Mouse (Mus musculus) CH12F3 (cell line): Measurements from ENCODE around the gene Lman1l.

Experiments
- in situ Hi-C: fragments of 300-500 bp; cut with MboI; formaldehyde crosslinking; loops from 2 replicates; pipeline ENCODE4 v1.14.3; 2020; ENCODE audit warnings: low sequenced_read_pairs

The Lman1l gene

DNA sequence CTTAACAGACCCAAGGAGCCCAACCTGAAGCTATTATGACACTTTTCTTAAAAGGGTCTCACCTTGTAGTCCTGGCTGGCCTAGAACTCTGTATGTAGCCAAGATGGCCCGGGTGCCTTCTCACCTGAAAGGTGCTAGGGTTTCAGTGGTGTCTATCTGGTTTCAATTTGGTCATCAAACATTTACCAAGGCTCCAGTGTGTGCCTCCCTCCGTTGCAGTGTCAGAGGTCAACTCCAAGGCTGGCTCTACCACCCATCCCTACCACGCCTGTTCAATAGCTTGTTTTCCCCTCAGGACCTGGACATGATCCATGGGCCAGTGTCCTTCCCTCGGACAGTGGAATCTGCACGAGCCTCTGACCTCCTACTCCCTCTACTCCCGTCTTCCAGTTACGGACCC lies 3.7 kb upstream of the Lman1l start:
- in situ Hi-C loops, result no loop called here

DNA sequence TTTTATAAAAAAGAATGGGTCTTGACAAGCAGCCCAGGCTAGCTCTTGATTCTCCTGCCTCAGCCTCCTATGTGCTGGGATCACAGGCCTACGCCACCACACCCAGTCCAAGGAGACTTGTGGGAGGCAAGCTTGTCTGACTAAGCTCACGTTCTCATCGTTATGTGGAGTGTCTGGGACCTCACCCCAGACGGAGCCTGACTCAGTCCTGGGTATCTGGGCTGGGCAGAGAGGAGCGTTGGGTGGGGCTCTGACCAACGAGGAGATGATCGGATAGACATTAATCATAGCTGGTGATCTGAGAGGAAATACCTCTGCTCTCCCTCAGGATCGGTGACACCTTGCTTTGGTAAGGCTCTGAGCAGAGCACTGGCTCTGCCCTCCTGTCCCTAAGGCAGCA lies 1.7 kb downstream of the Lman1l start:
- in situ Hi-C loops, result no loop called here

DNA sequence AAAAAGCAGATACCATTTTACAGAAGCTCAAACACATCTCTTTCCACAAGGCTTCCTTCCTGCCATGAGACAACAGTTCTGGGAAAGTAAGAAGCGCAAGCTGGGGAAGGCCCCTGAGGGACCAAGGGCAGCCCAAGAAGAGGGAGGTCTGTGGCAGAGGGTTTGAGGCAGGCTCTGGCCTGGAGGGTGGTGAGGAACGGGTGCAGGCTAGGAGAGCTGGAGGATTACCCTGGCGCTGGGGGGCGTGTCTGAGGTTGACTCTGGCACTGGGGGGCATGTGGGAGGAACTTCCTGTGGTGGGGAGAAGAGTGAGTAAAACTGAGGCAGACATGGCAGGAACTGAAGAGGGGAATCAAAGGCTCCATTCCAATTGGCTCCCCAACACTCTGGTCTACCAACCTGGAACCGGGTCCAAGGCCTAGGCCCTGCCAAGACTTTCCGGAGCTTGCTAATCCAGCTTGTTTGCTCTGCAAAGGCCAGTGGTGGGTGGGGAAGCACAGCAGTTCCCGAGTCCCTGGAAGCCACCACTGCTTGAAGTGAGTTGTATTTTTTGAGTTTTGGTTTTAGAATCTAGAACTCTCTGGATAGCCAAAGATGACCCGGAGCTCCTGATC lies 2.9 kb downstream of the Lman1l start:
- in situ Hi-C loops, result no loop called here

DNA sequence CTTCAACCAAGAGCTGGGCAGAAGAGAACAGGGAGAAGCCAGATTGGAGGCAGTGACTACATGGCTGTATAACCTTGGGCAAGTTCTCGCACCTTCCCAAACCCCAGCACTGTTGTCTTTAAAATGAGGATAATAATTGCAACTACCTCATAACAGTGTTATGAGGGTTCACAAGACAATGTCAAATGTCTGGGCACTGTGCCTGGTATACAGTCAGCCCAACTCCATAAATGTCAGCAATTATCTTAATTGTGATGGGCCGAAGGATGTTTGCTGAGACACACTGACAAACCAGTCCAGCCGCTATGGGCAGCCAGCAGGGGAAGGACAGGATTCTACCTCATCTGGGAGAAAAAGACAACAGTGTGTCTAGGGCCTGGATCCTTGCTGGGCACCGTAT lies 5.8 kb downstream of the Lman1l start:
- in situ Hi-C loops, result no loop called here

DNA sequence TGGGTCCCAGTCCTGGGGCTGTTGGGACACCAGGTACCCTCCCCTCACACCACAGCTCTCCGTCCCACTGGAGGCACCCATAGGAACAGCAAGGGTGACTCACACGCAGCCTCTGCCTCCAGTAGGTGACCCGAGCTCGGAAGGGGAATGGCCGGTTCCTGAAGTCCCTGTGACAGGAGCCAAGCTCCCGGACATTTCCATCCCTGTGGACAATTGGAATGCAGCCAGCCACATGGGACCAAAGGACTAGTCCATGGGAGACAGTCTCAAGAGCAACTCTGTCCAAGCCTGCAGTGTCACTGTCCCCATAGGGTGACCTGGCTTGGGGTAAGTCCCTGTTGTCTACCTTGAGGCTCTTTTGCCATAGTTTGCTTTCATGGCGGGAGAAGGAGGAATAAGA lies 6.6 kb downstream of the Lman1l start:
- in situ Hi-C loops, result no loop called here

DNA sequence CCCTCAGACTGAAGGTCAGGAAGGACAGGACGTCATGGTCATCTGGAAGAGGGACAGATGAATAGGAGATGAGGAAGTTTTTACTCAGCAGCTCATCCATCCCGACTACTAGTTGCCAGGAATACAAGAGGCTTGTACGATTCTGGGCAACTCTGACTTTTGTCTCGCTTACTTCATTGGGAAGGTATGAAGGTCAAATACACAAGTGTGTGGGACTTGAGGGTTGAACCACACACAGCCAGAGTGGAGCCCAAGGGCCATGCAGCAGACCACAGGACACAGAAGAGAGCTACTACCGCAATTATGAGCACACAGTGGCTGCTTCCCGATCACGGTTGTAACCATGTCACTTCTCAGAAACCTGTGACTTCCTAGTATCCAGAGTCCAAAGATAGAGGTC lies 8.0 kb downstream of the Lman1l start:
- in situ Hi-C loops, result no loop called here

DNA sequence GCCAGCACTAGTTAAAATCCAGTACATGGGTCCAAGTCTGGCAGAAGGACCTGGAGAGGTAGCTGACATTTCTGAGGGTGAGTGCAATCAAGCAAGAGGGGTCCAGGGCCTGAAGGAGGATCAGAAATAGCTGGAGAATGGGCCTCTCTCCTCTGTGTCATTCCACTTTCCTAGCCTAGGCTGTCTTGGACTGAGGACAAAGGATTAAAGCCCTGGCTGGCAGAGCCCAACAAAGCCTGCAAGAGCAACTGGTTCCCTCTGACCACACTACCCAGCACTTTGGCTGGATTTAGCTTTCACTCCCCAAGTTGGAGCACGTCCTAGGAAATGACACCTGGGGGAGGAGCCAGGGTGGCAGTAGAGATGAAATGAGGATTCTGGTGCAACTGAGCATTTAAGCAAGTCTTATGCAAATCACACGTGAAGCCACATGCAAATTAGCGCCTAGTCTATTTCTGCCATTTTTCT lies 10.2 kb downstream of the Lman1l start:
- in situ Hi-C loops, result no loop called here

DNA sequence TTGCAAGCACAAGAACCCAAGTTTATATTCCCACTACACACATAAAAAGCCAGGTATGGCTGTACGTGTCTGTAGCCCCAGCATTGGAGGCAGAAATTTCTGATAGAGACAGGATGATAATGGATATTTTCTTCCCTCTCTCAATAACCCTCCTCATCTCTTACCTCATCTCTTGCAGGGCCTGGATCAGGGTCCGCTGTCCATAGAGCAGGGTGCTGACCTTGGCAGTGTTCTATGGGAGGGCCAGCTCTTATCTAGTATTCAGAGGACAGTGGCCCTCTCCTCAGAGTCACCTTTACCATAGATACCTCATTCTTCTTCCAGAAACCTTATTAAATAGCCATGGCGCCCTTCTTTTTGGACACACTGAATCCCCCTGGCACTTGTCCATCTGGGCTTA lies 10.8 kb downstream of the Lman1l start:
- in situ Hi-C loops, result no loop called here

DNA sequence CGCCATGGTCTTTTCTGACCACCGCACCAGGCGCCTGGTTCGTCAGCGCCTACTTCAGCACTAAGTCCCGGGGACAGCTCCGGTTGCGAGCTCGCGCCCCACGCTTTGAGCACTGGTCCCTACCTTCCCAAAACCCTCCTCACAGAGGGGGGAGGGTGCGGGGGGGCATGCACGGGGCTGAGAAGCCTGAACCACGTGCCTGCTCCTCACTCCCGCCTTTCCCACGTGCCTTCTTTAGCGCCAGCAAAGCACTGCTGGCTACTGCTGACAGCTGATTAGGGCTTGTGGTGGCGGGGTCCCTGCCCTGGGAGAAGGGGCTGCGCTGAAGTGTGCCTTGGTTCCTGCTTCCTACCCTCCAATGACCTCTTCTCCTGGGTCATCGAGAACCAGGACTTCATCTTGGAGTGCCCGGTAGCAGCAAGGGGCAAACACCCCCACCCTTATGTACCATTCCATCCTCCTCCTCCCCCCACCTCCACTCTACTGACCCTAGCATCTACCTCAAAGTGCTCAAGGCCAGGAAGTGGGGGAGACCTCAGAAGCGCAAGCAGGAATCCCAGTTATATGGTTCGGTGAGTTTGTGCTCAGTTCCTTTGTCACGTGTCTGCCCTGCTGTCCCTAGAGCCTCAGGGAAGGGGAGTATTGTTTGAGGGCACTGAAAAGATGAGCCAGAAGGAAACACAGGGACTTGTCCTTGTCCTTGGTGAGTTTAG lies 14.3 kb downstream of the Lman1l start, which contains the start of gene Cplx3:
TSS of gene Cplx3 (minus strand) at position 143 of the 713 bp plus-strand sequence.
- in situ Hi-C loops, result no loop called here

DNA sequence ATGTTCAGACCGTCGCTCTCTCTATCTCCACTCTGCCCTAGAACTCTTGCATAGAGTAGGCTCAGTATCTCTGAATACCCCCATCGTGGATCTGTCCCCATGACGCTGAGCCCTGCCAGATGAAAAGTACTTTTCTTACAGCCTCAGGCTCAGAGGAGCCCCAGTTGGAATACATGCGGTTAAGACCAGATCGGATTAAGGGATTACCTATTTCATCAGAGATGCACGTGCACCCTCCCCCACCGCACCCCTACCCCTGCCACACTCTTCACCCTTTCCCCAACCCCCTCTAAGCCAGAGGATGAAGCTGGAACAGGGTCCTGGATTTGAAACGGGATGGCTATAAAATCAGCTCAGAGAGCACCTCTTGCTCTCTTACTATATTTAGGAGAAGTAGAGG lies 15.1 kb downstream of the Lman1l start:
- in situ Hi-C loops, result no loop called here

DNA sequence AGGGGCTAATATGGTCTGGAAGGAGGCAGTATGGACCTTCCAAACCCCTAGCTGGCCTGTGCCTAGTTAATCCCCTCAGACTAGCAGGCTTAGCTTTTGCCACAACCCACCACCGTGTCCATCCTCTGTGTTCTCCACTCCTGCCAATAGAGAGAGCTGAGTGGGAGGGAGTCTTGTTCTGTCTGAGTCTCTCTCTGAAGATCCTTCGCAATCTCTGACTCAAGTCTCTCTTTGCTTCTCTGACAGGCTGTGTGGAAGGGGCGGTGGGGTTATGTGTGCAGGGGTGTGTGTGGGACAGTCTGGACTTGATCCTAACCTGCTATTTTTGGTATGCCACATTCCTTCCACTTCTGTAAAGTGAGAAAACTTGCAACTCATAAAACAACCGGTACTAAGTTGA lies 15.7 kb downstream of the Lman1l start:
- in situ Hi-C loops, result no loop called here

DNA sequence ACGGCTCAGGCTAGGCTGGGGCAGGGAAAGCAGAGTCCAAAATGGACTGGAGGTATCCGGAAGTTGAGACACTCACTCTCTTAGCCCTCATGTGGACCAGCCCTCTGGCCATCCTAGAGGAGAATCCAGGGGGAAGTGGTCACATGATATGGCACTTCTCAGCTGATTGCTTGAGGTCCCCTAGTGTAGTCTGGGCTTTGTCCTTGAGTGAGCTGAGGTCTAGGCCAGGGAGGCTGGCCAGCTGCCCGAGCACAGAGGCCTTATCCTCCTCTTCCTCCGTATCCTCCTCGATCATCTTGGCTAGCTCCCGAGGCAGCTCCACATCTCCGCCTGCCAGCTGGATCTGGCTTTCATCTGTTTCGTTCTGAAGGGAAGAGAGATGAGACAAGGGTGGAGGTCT lies 18.5 kb downstream of the Lman1l start:
- in situ Hi-C loops, result no loop called here

DNA sequence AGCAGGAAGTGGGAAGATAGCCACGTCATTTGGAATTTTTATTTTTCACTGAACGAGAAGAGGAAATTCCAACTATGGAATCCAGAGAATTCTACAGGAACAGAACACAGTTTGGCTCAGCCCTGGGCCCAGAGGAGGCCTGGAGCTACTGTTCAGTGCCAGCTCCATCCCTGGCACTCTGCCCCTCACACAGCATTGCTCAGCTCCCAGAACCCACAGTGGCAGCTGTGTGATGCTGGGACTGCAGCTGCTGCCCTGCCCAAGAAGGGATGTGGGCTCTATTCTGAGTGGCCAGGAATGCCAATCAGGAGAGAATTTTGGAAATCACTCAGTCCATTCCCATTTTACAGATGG lies 19.2 kb downstream of the Lman1l start:
- in situ Hi-C loops, result no loop called here

DNA sequence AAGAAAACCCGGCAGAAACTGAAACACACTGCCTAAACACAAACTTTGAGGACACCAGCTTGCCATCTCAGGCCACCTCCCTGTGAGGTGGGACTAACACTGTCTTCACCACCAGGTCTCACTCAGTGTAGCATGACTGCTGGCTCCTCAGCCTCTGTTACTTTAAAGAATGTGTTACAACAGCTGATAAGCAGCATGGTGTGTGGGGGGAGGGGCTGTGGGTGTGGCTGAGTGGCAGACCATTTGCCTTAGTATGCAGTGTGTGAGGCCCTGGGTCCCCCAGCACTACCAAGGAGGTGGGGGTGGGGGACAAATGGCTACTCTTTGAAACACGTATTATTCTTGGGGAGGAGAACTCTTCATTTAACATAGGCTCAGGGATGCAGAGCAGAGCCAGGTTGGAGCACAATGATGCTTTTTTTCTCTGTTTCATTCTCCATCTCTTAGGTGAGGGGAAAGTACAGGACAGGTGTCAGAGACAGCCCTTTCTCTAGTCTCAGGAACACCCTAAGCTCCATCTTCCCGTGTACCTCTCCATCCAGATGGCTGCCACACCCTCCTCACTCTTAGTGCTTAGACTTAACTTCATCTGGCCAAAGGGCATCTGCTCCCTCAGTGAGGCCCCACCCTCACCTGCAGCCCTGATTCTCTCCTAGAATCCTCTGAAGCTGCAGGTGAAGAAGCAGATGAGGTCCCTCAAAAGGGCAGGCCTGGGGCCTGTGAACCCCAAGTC lies 19.8 kb downstream of the Lman1l start:
- in situ Hi-C loops, result no loop called here

DNA sequence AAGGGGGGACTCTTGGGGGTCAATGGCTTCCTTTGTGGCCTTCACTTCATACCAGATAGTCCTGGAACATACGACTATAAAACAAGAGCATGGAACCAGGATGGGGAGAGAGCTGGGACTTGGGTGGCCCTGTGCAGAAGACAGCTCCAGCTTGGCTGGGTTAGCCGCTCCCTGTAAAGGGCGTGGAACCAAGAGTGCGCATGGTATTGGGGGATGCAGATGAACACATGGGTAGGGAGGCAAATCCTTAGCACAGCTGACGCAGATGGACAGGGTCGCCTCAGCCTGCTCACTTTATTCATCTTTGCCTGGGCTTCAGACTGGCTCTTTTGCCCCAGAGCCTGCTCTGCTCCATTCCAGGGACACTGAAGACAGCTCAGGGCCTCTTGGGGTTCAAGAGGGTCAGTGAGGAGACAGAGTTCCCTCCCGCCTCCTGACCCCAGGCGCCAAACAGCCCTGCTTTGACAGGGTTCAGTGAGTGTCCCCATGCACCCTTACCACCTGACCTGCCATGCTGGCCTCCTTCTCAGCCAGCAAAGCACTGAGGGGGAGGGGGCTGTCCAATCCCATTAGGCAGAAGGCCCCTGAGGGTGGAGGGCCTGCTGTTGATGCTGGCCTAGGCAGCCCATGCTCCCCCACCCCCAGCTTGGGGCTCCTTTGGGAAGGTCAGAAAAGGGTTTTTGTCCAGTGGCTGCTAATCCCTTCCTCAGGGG lies 21.6 kb downstream of the Lman1l start:
- in situ Hi-C loops, result no loop called here

DNA sequence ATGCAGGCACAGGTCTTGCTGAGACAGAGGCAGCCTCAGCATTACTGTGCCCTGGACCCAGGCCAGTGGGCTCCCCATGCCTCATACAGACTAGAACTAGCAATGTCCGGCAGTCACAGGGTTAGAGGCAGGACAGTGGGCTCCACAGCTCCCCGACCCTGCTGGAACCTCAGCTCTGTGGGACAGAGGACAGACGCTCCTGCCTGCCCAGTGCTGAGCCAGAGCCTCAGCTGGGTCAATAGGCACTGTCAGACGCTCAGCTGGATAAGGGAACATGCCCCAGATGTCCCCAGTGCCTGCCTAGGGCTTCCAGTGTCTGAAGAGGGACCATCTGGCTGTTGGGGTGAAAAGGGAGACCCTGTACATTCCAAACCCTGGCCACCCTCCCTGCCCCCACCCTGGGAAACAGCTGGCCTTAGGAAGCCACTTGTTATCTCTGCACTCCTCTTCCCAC lies 22.6 kb downstream of the Lman1l start:
- in situ Hi-C loops, result no loop called here

DNA sequence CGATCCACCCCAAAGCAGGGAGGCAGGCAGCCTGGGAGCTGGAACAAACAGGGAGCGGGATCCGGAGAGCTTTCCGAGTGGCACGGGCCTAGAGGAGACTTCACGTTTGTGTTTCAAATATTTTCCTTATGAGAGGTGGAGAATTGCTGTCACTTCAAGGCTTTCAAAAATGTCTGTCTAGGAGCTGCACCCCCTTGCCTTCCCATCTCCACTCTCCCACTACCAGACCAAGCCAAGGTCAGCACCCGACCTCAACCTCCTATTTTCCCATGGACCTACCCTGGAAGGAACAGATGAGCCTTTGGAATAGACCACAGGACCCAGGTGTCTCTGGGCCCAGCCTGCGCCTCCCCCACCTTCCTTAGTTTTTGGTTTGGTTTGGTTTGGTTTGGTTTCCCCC lies 23.3 kb downstream of the Lman1l start:
- in situ Hi-C loops, result no loop called here

DNA sequence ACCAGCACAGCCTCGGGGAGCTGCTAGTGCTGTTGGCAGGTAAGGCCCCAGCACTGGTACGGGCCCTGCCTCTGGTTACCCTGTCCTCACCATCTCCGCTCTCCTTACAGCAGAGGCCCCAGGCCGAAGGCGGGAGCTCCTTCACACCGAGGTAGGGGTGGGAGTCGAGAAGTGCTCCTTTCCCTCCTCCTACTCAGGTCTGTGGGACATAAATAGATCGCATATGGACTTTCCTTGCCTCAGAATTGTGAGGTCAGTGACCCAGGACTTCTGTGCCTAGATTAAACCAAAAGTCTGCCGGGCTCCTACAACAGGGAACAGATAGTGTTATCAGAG lies 26.4 kb downstream of the Lman1l start:
- in situ Hi-C loops, result no loop called here

DNA sequence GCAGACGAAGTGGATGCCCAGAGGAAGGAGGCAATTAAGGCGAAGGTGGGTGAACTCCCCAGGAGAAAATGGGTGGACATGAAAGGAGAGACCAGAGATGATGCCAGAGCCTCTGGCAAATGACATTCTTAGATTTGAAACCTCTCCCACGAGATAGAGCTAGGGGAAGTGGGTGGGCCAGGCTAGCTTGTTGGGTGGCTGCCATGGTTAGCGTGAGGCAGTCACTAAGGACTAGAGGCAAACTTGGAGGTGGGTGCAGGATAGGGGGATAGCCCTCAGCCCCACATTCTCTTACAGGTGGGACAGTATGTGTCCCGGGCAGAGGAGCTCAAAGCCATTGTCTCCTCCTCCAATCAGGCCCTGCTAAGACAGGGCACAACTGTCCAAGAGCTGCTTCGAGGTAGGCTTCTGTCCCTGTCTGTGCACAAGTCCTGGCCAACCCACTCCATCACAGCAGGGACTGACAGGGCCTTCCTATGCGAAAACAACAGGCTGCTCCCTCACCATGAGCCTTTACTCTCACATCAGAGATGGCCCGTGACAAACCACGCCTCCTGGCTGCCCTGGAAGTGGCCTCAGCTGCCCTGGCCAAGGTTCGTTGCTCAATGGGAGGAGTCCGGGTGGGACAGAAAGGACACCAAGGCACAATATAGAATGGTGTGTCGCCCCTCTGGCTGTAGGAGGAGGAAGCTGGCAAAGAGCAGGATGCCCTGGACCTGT lies 27.0 kb downstream of the Lman1l start:
- in situ Hi-C loops, result no loop called here

DNA sequence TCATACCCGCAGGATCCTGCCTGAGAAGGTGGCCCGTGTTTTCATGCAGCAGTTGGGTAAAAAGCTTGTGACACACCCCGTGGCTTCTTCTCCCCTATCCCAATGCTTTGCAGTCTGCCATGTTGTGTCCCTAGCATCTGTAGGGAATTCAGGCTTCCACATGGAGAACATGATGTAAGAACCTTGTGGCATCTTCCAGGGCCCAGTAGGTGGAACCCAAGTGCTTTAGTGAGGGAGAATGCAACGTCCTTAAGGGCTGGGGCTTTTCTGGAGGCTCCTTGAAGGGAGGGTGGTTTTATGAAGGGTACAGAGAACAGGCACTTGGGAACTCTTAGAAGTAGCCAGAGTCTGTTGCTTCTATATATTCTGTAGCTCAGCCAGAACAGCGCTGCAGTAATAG lies 29.8 kb downstream of the Lman1l start:
- in situ Hi-C loops, result no loop called here
